Mouse (Mus musculus) midbrain, embryonic 16.5 days (tissue): ENCODE results near the gene Trpm3. TPM values are rescaled to one million over a fixed set of nuclear protein-coding genes. Genes with fewer than 3 reads are reported as not detected.

Source experiments
- ATAC-seq: fragments of 200-750 bp; cut with Nextera tagmentation; 2 replicates; pipeline ENCODE4 v1.8.0; 2017; ENCODE audit warnings: moderate TSS enrichment
- H3K27ac ChIP-seq: fragments of 300-500 bp; sonication (generic); 2 replicates; pipeline ENCODE4 v1.5.1; 2014; ENCODE audit warnings: mild to moderate bottlenecking, low read length, mixed read lengths
- H3K27me3 ChIP-seq: fragments of 300-500 bp; sonication (generic); 2 replicates; pipeline ENCODE4 v1.6.1; 2014; ENCODE audit warnings: low read depth, low read length, mixed read lengths; ENCODE audit not compliant: control insufficient read depth, insufficient read depth
- H3K36me3 ChIP-seq: fragments of 300-500 bp; sonication (generic); 2 replicates; pipeline ENCODE4 v1.6.1; 2014; ENCODE audit warnings: mild to moderate bottlenecking, low read length, moderate library complexity, mixed read lengths; ENCODE audit not compliant: control insufficient read depth, insufficient read depth
- H3K4me1 ChIP-seq: fragments of 300-500 bp; sonication (generic); 2 replicates; pipeline ENCODE4 v1.6.1; 2014; ENCODE audit warnings: mild to moderate bottlenecking, low read length, mixed read lengths; ENCODE audit not compliant: control insufficient read depth, insufficient read depth
- H3K4me2 ChIP-seq: fragments of 300-500 bp; sonication (generic); 2 replicates; pipeline ENCODE4 v1.6.1; 2014; ENCODE audit warnings: mild to moderate bottlenecking, low read length, mixed read lengths
- H3K4me3 ChIP-seq: fragments of 300-500 bp; sonication (generic); 2 replicates; pipeline ENCODE4 v1.5.1; 2014; ENCODE audit warnings: low read depth, mild to moderate bottlenecking, low read length, moderate library complexity, mixed read lengths
- H3K9ac ChIP-seq: fragments of 300-500 bp; sonication (generic); 2 replicates; pipeline ENCODE4 v1.6.1; 2014; ENCODE audit warnings: low read depth, low read length, mixed read lengths
- H3K9me3 ChIP-seq: fragments of 300-500 bp; sonication (generic); replicated peaks from 2 replicates; pipeline ENCODE4 v1.6.1; 2014; ENCODE audit warnings: mild to moderate bottlenecking, low read length, mixed read lengths; ENCODE audit not compliant: control insufficient read depth, poor library complexity, severe bottlenecking
- WGBS: fragments of 180-500 bp; shearing (Covaris S2); extraction: QIAGEN DNeasy Blood & Tissue Kit; methylation state at CpG from one replicate; pipeline ENCODE4 v1.1.7; 2014; 5-methylcytosine and 5-hydroxymethylcytosine counted together
- polyA plus RNA-seq: library from polyadenylated mRNA; unstranded; fragments of >200 nt; fragmentation: Nextera tagmentation; extraction: Ambion mirVana; gene quantifications from 2 replicates; pipeline ENCODE4 v1.2.1, GENCODE M21; 2015

Trpm3 gene
- polyA plus RNA-seq, 1 experiment from 2014 or later, result 24.7 TPM

DNA sequence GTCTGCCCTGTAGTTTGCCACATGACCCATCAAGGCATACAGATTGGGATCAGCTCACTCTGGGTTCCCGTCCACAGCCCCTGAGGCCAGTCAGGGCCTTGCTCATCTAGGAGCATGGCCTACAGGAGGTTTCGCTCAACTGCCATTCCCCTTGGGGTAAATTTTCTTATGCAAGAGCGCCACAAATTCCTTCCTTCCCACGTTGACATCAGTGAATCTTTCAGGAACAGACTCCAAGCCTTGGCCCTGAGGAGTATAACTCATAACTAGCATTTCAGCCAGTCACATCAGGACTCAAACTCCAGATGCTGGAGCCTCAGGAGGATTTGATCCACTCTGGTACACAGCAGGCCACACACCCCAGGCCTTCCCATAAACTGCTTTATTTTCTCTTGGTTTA is 774.1 kb downstream of the Trpm3 start:
- WGBS, result 90% methylated on average over 4 of the region's 4 CpGs
- Histone ChIP-seq H3K9ac (no peak overlapping the region), H3K4me3 (no peak overlapping the region), H3K36me3 (no peaks in the 10 kb centered on the region), H3K9me3 (no peaks in the 10 kb centered on the region), H3K4me2 (no peak overlapping the region), H3K27ac (no peak overlapping the region), H3K27me3 (no peaks in the 10 kb centered on the region), H3K4me1 (peaks cover 2% of the 10 kb centered on the region; the same call in 1 of the 2 replicates)
- no peak for ATAC-seq

GRCm38 (mm10) chr19:22915868-22916642 is 777.2 kb downstream of the Trpm3 start:
- Histone ChIP-seq H3K4me1 (peaks cover 2% of the 10 kb centered on the region; the same call in 1 of the 2 replicates), H3K4me2 (peak overlapping the region; percentile 64), H3K4me3 (0 out of 2 replicates have a peak overlapping the region, but pooled peaks have one; percentile 15), H3K9ac (peak overlapping the region; percentile 49; the same call in 1 of the 2 replicates), H3K9me3 (no peaks in the 10 kb centered on the region), H3K27ac (peak overlapping the region; percentile 36), H3K27me3 (no peaks in the 10 kb centered on the region), H3K36me3 (no peaks in the 10 kb centered on the region)
- peak; percentile 82 for ATAC-seq
- 23% methylated on average over 16 of the region's 16 CpGs for WGBS

DNA sequence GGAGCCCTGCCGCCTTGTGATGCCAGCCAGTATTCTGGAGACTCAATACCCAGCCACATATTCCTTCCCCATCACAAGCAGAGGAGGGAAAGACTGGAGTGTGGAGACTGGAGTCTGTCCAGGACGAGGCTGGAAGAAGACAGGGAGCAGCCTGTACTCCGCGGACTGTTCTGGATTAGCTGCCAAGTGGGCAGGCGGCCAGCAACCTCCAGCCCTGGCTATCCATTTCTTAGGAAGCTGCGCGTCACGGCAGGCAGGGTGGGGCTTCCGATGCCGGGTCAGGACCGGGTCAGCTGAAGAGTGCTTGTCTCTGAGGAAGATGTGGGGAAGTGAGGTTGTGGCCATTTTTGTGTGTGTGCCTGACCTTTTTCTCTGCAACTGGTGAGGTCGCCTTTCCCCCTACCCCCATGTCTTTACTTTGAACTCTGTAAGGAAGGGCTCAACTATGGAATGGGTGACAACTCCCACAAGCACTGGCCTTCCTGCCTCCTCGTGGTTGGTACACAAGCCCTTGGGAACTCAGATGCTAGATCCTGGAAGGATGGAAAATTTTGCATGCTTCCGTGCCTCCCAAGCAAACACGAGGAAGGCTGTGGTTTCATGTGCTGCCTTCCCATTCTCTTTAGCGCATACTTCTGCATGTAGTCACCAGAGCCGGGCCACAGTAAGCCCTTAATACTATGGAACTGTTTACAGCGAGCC is 777.9 kb downstream of the Trpm3 start:
- Histone ChIP-seq H3K4me1 (peaks cover 2% of the 10 kb centered on the region; the same call in 1 of the 2 replicates), H3K4me3 (no peak overlapping the region), H3K27me3 (no peaks in the 10 kb centered on the region), H3K4me2 (no peak overlapping the region; the same call in none of the 2 replicates), H3K27ac (peak overlapping the region; percentile 36), H3K9me3 (no peaks in the 10 kb centered on the region), H3K36me3 (no peaks in the 10 kb centered on the region), H3K9ac (no peak overlapping the region)
- peak; percentile 92 for ATAC-seq
- 54% methylated on average over 18 of the region's 18 CpGs for WGBS

DNA sequence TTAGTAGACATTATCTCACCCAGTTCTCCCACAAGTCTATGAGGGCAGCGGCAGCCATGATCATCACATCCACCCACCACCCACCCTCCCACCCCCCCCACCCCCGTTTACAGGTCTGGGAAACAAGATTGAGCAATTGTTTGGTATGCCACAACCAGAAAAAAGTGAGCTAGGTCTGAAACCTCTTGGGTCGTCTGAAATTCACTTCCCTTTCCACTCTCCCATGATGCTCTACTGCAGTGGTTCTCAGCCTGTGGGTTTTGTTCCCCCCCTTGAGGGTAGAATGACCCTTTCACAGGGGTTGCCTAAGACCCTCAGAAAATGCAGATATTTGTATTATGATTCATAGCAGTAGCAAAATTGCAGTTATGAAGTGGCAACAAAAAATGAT is 778.5 kb downstream of the Trpm3 start:
- H3K9me3 ChIP-seq, result no peaks in the 10 kb centered on the region
- H3K36me3 ChIP-seq, result no peaks in the 10 kb centered on the region
- H3K9ac ChIP-seq, result no peak overlapping the region
- 72% methylated on average over 3 of the region's 3 CpGs for WGBS
- H3K27ac ChIP-seq, result no peak overlapping the region
- peaks cover 2% of the 10 kb centered on the region; the same call in 1 of the 2 replicates for H3K4me1 ChIP-seq
- H3K27me3 ChIP-seq, result no peaks in the 10 kb centered on the region
- no peak for ATAC-seq
- H3K4me3 ChIP-seq, result no peak overlapping the region
- H3K4me2 ChIP-seq, result no peak overlapping the region

GRCm38 (mm10) chr19:22920949-22921348 is 782.1 kb downstream of the Trpm3 start:
- H3K9ac ChIP-seq, result no peak overlapping the region
- no peak overlapping the region for H3K4me2 ChIP-seq
- H3K27me3 ChIP-seq, result no peaks in the 10 kb centered on the region
- H3K36me3 ChIP-seq, result no peaks in the 10 kb centered on the region
- H3K4me1 ChIP-seq, result peaks cover 2% of the 10 kb centered on the region; the same call in 1 of the 2 replicates
- 63% methylated on average over 5 of the region's 5 CpGs for WGBS
- H3K9me3 ChIP-seq, result no peaks in the 10 kb centered on the region
- no peak overlapping the region for H3K4me3 ChIP-seq
- no peak overlapping the region for H3K27ac ChIP-seq
- no peak for ATAC-seq

GRCm38 (mm10) chr19:22922871-22923670 is 784.2 kb downstream of the Trpm3 start:
- Histone ChIP-seq H3K9ac (no peak overlapping the region), H3K9me3 (no peaks in the 10 kb centered on the region), H3K36me3 (no peaks in the 10 kb centered on the region), H3K4me2 (no peak overlapping the region), H3K4me1 (no peaks in the 10 kb centered on the region), H3K4me3 (no peak overlapping the region), H3K27me3 (no peaks in the 10 kb centered on the region), H3K27ac (no peak overlapping the region)
- WGBS, result 92% methylated on average over 18 of the region's 18 CpGs
- ATAC-seq, result no peak

DNA sequence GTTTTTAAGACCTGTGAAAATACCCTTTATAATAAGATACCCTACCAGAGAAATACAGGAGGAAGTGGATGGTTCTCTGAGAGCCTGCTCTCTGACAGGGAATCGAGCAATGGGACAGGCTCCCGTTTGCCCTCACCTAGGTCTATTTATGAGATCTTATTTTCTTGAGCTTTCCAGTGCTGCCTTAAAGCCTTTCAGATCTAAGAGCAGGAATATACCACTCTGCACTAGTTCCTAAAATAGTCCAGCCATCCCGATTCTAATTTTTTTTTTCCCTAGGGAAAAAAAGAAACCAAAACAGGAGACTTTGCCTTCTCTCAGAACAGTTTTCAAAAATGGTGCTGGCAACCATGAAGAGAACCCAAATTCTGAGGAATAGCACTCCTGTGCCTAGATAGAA is 786.4 kb downstream of the Trpm3 start:
- 84% methylated on average over 3 of the region's 3 CpGs for whole genome bisulfite sequencing
- H3K4me1 ChIP-seq, result peaks cover 2% of the 10 kb centered on the region; the same call in 1 of the 2 replicates
- no peak overlapping the region for H3K4me2 ChIP-seq
- H3K9me3 ChIP-seq, result no peaks in the 10 kb centered on the region
- no peaks in the 10 kb centered on the region for H3K36me3 ChIP-seq
- no peak overlapping the region for H3K9ac ChIP-seq
- no peaks in the 10 kb centered on the region for H3K27me3 ChIP-seq
- ATAC-seq, result no peak
- H3K4me3 ChIP-seq, result no peak overlapping the region
- H3K27ac ChIP-seq, result no peak overlapping the region

- no peak overlapping the region for H3K9ac ChIP-seq
- H3K27me3 ChIP-seq, result no peaks in the 10 kb centered on the region
- H3K36me3 ChIP-seq, result no peaks in the 10 kb centered on the region
- H3K4me3 ChIP-seq, result no peak overlapping the region
- H3K4me1 ChIP-seq, result peaks cover 2% of the 10 kb centered on the region; the same call in 1 of the 2 replicates
- H3K4me2 ChIP-seq, result no peak overlapping the region
- WGBS, result 76% methylated on average over 9 of the region's 9 CpGs
- no peak overlapping the region for H3K27ac ChIP-seq
- no peak for ATAC-seq
- no peaks in the 10 kb centered on the region for H3K9me3 ChIP-seq
Measured at GRCm38 (mm10) chr19:22926753-22927152, 787.9 kb downstream of the Trpm3 start.
